Mouse (Mus musculus): Measurements from ENCODE around the gene 4930523C07Rik. TPM values are rescaled to one million over a fixed set of nuclear protein-coding genes. Genes with fewer than 3 reads are reported as not detected.

The 4930523C07Rik gene
- total RNA-seq, 2 experiments from 2014 or later = 24.0 to 26.1 TPM

DNA sequence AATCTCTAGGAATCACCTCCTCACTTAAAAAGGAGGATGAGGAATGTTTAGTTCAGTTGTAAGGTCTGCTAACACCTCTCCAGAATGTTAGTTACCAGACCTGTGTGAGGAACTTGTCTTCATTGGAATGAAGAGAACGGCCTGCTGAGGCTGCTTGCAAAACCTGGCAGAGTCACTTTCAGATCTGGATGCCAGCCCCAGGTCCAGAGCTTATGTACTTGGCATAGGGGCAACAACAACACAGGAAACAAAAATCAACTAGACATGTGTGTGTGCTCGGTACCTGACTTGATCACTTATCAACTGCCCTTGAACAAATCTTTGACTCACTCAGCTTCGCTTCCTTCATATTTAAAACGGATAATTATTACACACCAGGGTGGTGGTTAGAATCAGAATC is 2.6 kb downstream of the 4930523C07Rik start:
- DNase-seq = no peak

DNA sequence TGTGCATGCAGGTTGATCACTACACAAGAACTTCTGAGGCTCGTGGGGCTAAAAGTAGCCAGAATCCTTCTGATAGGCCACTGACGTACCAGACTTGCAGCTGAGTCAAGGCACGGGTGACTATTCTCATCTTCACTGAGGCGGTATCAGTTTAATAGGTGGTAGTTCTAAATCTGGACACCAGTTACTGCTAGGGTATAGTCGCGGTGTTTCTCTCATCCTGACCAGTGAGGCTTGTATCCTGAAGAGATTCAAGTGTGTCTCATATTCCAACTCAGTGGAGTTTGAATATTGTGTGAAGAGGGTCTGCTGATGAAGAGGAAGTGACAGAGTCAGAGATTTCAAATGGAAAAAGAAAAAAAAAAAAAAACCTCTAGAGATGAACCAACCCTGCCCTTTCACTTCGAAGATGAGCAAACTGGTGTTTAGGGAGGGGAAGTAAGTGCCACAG is 3.3 kb downstream of the 4930523C07Rik start:
- DNase-seq = no peak

DNA sequence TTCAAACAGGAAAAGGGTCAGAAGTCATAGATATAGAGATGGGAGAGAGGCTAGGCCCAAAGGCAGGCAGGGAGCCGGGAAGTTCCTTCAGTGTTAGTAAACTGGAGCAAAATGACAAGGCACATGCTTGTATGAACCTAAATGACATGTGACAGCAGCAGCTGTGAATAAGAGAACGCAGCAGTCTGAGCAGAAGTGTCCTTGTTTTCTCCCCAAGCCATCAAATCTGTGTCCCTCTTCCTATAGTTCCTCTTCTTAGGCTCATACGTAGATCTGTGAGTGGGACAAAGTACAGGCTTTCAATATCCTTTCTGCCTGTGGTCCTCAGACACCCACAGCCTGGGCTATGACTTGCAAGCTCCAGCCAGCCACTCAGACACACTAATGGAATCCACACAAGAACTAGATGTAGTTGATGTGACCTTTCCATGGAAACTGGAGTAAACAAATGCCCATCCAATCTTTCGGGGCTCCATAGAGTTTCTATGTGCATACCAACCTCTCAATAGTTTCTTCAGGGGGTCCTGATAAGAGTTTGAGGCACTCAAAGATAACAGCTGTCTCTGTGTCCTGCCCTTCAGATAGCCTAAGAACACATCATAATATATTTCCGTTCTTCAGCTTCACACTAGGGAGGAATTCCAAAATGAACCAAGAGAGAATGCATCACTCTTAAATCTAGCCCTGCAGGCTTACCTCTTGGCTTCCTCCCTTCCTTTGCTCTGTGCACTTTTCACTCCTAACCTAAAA is 5.1 kb downstream of the 4930523C07Rik start:
- DNase-seq = no peak

- DNase-seq = no peak
Measured at GRCm38 (mm10) chr1:160050898-160051297, 6.7 kb downstream of the 4930523C07Rik start.

DNA sequence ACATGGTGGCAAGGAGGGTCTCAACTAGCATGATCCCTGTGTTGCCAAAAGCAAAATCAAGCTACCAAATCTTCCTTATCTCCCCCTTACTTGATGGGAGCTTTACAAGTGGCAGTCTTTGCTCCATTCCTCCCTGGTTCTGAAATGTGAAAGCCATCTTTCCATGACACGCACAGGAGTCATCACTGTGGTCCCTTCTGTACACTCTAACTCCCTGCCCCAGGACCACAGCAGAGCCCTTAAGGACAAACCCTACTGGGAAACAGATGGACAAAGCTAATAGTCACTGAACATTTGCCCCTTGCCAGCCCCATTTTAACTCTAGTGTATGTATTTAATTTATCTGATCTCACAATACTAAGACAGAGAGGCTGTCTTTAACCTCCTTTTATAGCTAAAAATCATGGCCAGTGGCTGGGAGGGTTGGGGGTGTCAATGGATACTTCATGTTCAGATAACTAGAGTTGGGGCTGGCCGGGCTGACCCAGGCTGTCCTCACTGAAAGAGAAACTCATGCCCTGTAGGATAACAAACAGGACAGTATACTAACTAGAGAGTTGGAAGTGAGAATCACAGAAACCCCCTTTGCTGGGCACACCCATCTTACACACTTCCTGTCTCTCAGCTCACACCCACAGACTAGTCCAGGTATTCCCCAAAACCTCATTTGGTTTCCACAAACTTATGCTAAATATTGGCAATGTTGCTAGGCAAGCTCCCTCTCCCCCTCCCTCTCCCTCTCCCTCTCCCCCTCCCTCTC is 8.6 kb downstream of the 4930523C07Rik start:
- DNase-seq = no peak

DNA sequence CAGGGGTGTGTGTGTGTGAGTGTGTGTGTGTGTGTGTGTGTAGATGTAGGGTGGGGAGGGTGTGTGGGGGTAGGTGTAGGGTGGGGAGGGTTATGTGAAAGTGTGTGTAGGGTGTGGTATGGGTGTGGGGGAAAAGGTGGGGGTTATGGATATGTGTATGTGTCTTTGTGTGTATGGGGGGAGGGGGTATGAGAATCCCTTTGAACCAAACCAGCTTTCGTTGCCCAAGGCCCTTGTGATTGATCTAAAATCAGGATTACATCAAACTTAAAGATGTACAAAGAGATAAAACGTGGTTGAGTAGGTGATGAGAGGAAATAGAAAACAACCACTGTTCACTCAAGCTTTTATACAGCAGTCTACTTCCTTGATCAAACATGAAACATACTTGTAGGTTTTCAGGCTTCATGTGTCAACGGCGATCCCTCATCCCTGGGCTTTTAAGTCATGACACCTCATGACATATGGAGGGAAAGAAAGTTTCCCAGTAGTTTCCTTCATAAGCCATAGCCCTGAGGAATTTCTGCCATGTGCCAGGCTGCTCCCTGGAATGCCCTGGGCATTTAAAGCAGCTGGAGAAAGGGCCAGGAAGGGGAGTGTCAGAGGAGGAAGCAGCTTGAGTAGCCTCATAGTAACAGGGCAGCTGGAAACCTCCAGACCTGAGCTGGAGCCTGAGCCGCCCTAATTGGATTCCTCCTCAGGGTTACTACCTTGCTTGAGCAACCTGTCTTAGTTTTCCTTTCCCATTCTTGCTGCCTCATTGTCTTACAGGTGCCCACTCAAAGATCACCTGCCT is 9.5 kb downstream of the 4930523C07Rik start:
- no peak for DNase-seq

- DNase-seq = no peak
Measured at GRCm38 (mm10) chr1:160054366-160055078, 10.3 kb downstream of the 4930523C07Rik start.

DNA sequence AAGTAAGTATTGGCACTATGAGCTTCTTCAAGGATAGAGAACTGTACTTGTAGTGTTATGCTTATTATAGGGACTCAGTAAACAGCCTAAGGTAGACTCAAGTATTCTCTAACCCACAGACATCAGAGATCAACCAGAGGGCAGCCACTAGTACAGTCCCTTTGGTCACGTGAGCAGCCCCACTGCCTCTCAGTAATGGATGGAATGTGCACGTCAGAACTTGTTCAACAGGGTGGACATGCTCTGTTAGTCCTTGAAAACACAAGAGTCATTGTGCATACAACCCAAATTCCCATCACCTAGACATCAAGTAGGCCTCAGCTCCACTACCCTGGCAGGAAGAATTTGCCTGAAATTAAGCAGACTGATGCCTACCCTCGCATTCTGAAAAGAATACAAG is 13.5 kb downstream of the 4930523C07Rik start:
- no peak for DNase-seq

GRCm38 (mm10) chr1:160059908-160060307 is 15.7 kb downstream of the 4930523C07Rik start:
- no peak for DNase-seq

GRCm38 (mm10) chr1:160060542-160060941 is 16.4 kb downstream of the 4930523C07Rik start:
- no peak for DNase-seq

- no peak for DNase-seq
Measured at GRCm38 (mm10) chr1:160061321-160061720, 17.1 kb downstream of the 4930523C07Rik start.

GRCm38 (mm10) chr1:160061725-160062366 is 17.7 kb downstream of the 4930523C07Rik start:
- peak; percentile 50 for DNase-seq

GRCm38 (mm10) chr1:160064547-160065144 is 20.5 kb downstream of the 4930523C07Rik start:
- DNase-seq = no peak

GRCm38 (mm10) chr1:160078882-160079661 is 34.9 kb downstream of the 4930523C07Rik start:
- peak; percentile 6 for DNase-seq

DNA sequence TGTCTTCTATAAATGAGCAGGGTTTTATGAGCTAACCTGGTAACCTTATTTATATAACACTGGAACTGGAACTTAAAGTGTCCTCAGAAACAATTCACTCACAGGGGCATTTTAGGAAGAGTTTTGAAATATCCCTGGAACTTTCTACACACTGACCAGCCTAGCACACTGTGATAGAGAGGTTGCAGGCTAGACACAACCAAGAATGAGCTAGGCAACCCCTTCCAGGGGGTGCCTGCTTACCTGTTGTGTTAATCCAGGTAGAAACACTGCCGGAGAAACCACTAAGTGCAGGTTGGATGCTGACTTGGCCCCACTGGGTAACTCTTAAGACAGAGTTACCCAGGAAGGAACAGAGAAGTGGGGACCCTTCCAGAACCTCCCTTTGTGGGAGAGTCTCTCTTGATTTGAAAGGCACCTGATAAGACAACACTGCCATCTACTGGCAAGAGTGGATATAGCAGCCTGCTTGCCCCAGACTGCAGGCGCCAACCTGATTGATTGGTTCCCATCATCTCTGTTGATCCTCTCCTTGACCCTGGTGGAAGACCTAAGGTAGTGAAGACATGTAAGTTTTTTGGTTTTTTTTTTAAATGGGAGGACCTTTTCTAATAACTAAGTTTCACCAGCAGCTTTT is 36.7 kb downstream of the 4930523C07Rik start:
- peak; percentile 86 for DNase-seq

DNA sequence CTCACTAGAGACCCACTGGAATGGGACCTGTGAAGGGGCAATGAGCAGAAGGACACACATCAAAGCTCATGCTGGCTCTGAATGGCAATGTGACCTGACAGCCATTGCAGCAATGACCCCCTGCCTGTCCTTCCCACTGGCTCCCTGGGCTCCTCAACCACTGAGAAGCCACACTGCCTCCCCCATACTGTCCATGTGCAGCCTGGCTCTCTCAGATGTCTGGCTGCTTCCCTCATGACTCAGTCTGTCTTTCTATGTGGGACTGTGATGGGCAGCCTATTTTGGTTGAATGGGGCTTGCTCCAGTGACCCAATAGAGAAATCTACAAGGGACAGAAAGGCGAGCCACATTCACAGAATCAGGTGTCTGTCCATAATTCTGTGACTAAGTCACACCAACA is 38.5 kb downstream of the 4930523C07Rik start:
- no peak for DNase-seq

DNA sequence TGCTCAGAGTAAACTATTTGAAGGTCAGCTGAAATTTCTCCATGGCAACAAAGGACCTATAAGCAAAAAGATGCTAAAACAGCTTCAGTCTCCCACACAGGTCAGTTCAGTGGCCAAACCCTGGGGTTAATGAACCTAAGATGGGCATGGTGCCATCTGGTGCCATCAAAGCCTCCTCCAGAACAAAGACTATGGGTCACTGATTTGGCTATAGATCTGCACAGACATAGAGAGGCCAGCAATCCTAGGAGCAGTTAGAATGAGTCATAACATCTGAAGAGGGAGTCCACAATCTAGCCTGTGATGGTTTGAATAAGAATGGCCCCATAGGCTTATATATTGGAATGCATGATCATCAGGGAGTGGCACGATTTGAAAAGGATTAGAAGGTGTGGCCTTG is 40.1 kb downstream of the 4930523C07Rik start:
- DNase-seq = no peak

DNA sequence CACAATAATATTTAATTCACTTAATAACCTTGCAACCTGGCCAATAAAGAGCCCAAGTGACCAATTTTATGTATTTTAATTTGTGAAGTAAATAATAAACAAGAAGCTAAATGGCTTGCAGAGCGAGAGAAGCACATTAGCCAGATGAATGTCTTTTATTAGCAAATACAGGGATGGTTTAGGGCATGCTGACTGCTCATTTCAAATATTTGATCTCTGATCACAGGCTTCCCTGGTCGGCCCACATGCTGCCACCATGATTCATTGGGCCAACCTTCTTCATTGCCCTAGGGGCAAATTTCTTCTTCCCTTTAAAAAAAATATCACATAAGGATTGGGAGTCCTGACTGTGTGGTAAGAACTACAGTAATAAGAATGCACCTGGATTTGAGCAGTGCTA is 42.5 kb downstream of the 4930523C07Rik start:
- no peak for DNase-seq

DNA sequence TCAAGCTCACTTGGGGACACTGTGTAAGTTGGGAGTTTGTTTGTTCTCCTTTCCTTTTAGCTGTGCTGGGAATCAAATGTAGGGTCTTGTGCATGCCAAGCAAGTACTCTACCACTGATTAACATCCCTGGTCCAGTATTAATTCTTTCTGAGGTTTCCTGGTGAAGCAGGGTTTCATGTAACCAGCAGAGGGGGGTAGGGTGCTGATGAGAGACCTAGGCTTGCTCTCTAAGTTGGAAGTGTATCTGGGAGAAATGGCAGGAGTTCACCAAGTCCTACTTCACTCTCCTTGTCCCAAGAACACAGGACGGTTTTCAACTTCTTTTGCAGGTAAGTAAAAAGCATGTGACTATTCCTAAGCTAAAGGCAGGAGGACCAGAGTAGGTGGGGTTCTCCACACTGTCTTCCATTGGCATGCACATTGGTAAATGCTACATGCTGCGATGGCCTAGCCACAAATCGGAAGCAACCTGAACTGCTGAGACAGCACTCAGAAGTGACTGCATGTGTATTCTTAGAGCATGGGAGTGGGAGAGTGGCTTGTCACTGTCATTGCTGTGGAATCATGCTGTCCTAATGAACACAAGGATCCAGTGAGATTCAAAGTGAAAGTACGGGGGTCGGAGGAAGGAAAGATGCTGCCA is 55.6 kb downstream of the 4930523C07Rik start:
- DNase-seq = no peak

Data from heart, postnatal 4 days (tissue).